Mouse (Mus musculus): ENCODE measurements at regions not wholly inside any gene's neighbourhood (a gene's known extent, or its start where the extent isn't known, plus 50 kb on each side); places are given as distances from the start of the nearest gene placed in this dataset.

GRCm38 (mm10) chr13:107703736-107704135 is 340.5 kb upstream of the Smim15 start:
- no peak for ATAC-seq (replicated peaks in 1 of 2; ENCODE audit: insufficient read depth in 1 of 2, low FRiP score in 2 of 2, low TSS enrichment in 1 of 2, low read depth in 1 of 2, poor library complexity in 2 of 2, severe bottlenecking in 2 of 2)

GRCm38 (mm10) chr13:107700268-107701139 is 343.7 kb upstream of the Smim15 start:
- ATAC-seq (replicated peaks in 1 of 2; ENCODE audit: insufficient read depth in 1 of 2, low FRiP score in 2 of 2, low TSS enrichment in 1 of 2, low read depth in 1 of 2, poor library complexity in 2 of 2, severe bottlenecking in 2 of 2) = peak; percentile 75 to 77

GRCm38 (mm10) chr13:107699251-107699650 is 345.0 kb upstream of the Smim15 start:
- no peak for ATAC-seq (replicated peaks in 1 of 2; ENCODE audit: insufficient read depth in 1 of 2, low FRiP score in 2 of 2, low TSS enrichment in 1 of 2, low read depth in 1 of 2, poor library complexity in 2 of 2, severe bottlenecking in 2 of 2)

GRCm38 (mm10) chr13:107698345-107698744 is 345.9 kb upstream of the Smim15 start:
- ATAC-seq (replicated peaks in 1 of 2; ENCODE audit: insufficient read depth in 1 of 2, low FRiP score in 2 of 2, low TSS enrichment in 1 of 2, low read depth in 1 of 2, poor library complexity in 2 of 2, severe bottlenecking in 2 of 2) = no peak

GRCm38 (mm10) chr13:107692123-107692830 is 352.0 kb upstream of the Smim15 start:
- ATAC-seq (replicated peaks in 1 of 2; ENCODE audit: insufficient read depth in 1 of 2, low FRiP score in 2 of 2, low TSS enrichment in 1 of 2, low read depth in 1 of 2, poor library complexity in 2 of 2, severe bottlenecking in 2 of 2) = peak; percentile 59 to 69

- no peak for ATAC-seq (replicated peaks in 1 of 2; ENCODE audit: insufficient read depth in 1 of 2, low FRiP score in 2 of 2, low TSS enrichment in 1 of 2, low read depth in 1 of 2, poor library complexity in 2 of 2, severe bottlenecking in 2 of 2)
Observed at GRCm38 (mm10) chr13:107688972-107689371, 355.3 kb upstream of the Smim15 start.

- ATAC-seq (replicated peaks in 1 of 2; ENCODE audit: insufficient read depth in 1 of 2, low FRiP score in 2 of 2, low TSS enrichment in 1 of 2, low read depth in 1 of 2, poor library complexity in 2 of 2, severe bottlenecking in 2 of 2) = no peak
Observed at GRCm38 (mm10) chr13:107685231-107685630, 359.0 kb upstream of the Smim15 start.

GRCm38 (mm10) chr13:107683909-107684308 is 360.3 kb upstream of the Smim15 start:
- ATAC-seq (replicated peaks in 1 of 2; ENCODE audit: insufficient read depth in 1 of 2, low FRiP score in 2 of 2, low TSS enrichment in 1 of 2, low read depth in 1 of 2, poor library complexity in 2 of 2, severe bottlenecking in 2 of 2) = no peak

GRCm38 (mm10) chr13:107681719-107682118 is 362.5 kb upstream of the Smim15 start:
- no peak for ATAC-seq (replicated peaks in 1 of 2; ENCODE audit: insufficient read depth in 1 of 2, low FRiP score in 2 of 2, low TSS enrichment in 1 of 2, low read depth in 1 of 2, poor library complexity in 2 of 2, severe bottlenecking in 2 of 2)

GRCm38 (mm10) chr13:107678860-107679259 is 365.4 kb upstream of the Smim15 start:
- ATAC-seq (replicated peaks in 1 of 2; ENCODE audit: insufficient read depth in 1 of 2, low FRiP score in 2 of 2, low TSS enrichment in 1 of 2, low read depth in 1 of 2, poor library complexity in 2 of 2, severe bottlenecking in 2 of 2) = no peak

- ATAC-seq (replicated peaks in 1 of 2; ENCODE audit: insufficient read depth in 1 of 2, low FRiP score in 2 of 2, low TSS enrichment in 1 of 2, low read depth in 1 of 2, poor library complexity in 2 of 2, severe bottlenecking in 2 of 2) = no peak
Observed at GRCm38 (mm10) chr13:107677091-107677470, 367.2 kb upstream of the Smim15 start.

GRCm38 (mm10) chr13:107676310-107677090 is 367.7 kb upstream of the Smim15 start:
- 0 out of 4 replicates have a peak, but pooled peaks have one; percentile 13 to 17 for ATAC-seq (replicated peaks in 1 of 2; ENCODE audit: insufficient read depth in 1 of 2, low FRiP score in 2 of 2, low TSS enrichment in 1 of 2, low read depth in 1 of 2, poor library complexity in 2 of 2, severe bottlenecking in 2 of 2)

GRCm38 (mm10) chr13:107672166-107672565 is 372.1 kb upstream of the Smim15 start:
- ATAC-seq (replicated peaks in 1 of 2; ENCODE audit: insufficient read depth in 1 of 2, low FRiP score in 2 of 2, low TSS enrichment in 1 of 2, low read depth in 1 of 2, poor library complexity in 2 of 2, severe bottlenecking in 2 of 2) = no peak

GRCm38 (mm10) chr13:107668509-107668908 is 375.7 kb upstream of the Smim15 start:
- no peak for ATAC-seq (replicated peaks in 1 of 2; ENCODE audit: insufficient read depth in 1 of 2, low FRiP score in 2 of 2, low TSS enrichment in 1 of 2, low read depth in 1 of 2, poor library complexity in 2 of 2, severe bottlenecking in 2 of 2)

- no peak for ATAC-seq (replicated peaks in 1 of 2; ENCODE audit: insufficient read depth in 1 of 2, low FRiP score in 2 of 2, low TSS enrichment in 1 of 2, low read depth in 1 of 2, poor library complexity in 2 of 2, severe bottlenecking in 2 of 2)
Observed at GRCm38 (mm10) chr13:107665775-107666174, 378.5 kb upstream of the Smim15 start.

- no peak for ATAC-seq (replicated peaks in 1 of 2; ENCODE audit: insufficient read depth in 1 of 2, low FRiP score in 2 of 2, low TSS enrichment in 1 of 2, low read depth in 1 of 2, poor library complexity in 2 of 2, severe bottlenecking in 2 of 2)
Observed at GRCm38 (mm10) chr13:107664197-107664596, 380.0 kb upstream of the Smim15 start.

- ATAC-seq (replicated peaks in 1 of 2; ENCODE audit: insufficient read depth in 1 of 2, low FRiP score in 2 of 2, low TSS enrichment in 1 of 2, low read depth in 1 of 2, poor library complexity in 2 of 2, severe bottlenecking in 2 of 2) = no peak
Observed at GRCm38 (mm10) chr13:107663745-107664144, 380.5 kb upstream of the Smim15 start.

GRCm38 (mm10) chr13:107661414-107661813 is 382.8 kb upstream of the Smim15 start:
- ATAC-seq (replicated peaks in 1 of 2; ENCODE audit: insufficient read depth in 1 of 2, low FRiP score in 2 of 2, low TSS enrichment in 1 of 2, low read depth in 1 of 2, poor library complexity in 2 of 2, severe bottlenecking in 2 of 2) = no peak
